Mouse (Mus musculus) heart, embryonic 11.5 days (tissue): ENCODE measurements around the gene Phlpp2. TPM values are rescaled to one million over a fixed set of nuclear protein-coding genes. Genes with fewer than 3 reads are reported as not detected.

Experiments used
- ATAC-seq: fragments of 200-750 bp; cut with Nextera tagmentation; replicated peaks from 2 replicates; pipeline ENCODE4 v1.8.0; 2017; ENCODE audit warnings: moderate library complexity; ENCODE audit not compliant: insufficient number of reproducible peaks, low FRiP score, low TSS enrichment
- H3K27ac ChIP-seq: fragments of 300-500 bp; sonication (generic); 2 replicates; pipeline ENCODE4 v1.5.1; 2014; ENCODE audit warnings: mild to moderate bottlenecking, low read depth, low read length
- H3K27me3 ChIP-seq: fragments of 300-500 bp; sonication (generic); 2 replicates; pipeline ENCODE4 v1.6.1; 2014; ENCODE audit warnings: mild to moderate bottlenecking, low read length, mixed read lengths; ENCODE audit not compliant: control insufficient read depth, insufficient read depth
- H3K36me3 ChIP-seq: fragments of 300-500 bp; sonication (generic); 2 replicates; pipeline ENCODE4 v1.6.1; 2014; ENCODE audit warnings: mild to moderate bottlenecking, low read length, moderate library complexity, mixed read lengths; ENCODE audit not compliant: control insufficient read depth, insufficient read depth
- H3K4me1 ChIP-seq: fragments of 300-500 bp; sonication (generic); 2 replicates; pipeline ENCODE4 v1.6.1; 2014; ENCODE audit warnings: low read length; ENCODE audit not compliant: control insufficient read depth, insufficient read depth
- H3K4me2 ChIP-seq: fragments of 300-500 bp; sonication (generic); 2 replicates; pipeline ENCODE4 v1.6.1; 2014; ENCODE audit warnings: mild to moderate bottlenecking, moderate library complexity
- H3K4me3 ChIP-seq: fragments of 300-500 bp; sonication (generic); 2 replicates; pipeline ENCODE4 v1.5.1; 2014; ENCODE audit warnings: low read depth, low read length
- H3K9ac ChIP-seq: fragments of 300-500 bp; sonication (generic); 2 replicates; pipeline ENCODE4 v1.6.1; 2014; ENCODE audit warnings: mild to moderate bottlenecking, low read depth, low read length, moderate library complexity
- H3K9me3 ChIP-seq: fragments of 300-500 bp; sonication (generic); replicated peaks from 2 replicates; pipeline ENCODE4 v1.6.1; 2016; ENCODE audit warnings: low read length; ENCODE audit not compliant: control insufficient read depth
- WGBS: fragments of 180-500 bp; shearing (Covaris S2); extraction: QIAGEN DNeasy Blood & Tissue Kit; methylation state at CpG from one replicate; pipeline ENCODE4 v1.1.7; 2014; ENCODE audit not compliant: insufficient replicate concordance; 5-methylcytosine and 5-hydroxymethylcytosine counted together
- polyA plus RNA-seq: library from polyadenylated mRNA; unstranded; fragments of >200 nt; fragmentation: Nextera tagmentation; extraction: Ambion mirVana; gene quantifications from 2 replicates; pipeline ENCODE4 v1.2.1, GENCODE M21; 2014

Gene Phlpp2
- polyA plus RNA-seq, 1 experiment from 2014 or later: 3.3 TPM

DNA sequence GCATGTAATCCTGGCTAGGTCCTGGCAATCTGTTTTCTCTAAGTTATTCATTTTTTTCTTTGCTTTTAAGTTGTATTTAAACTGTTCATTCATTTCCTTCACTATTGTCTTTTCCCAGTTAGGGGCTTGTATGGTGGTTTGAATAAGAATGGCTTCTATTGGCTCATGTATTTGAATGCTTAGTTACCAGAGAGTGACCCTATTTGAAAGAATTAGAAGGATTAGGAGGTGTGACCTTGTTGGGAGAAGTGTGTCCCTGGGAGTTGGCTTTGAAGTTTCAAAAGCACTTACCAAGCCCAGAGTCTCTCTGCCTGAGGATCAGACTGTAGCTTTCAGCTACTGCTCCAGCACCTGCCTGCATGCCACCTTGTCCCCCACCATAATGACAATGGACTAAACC lies 17.0 kb downstream of the Phlpp2 start:
- no peak overlapping the region for H3K4me3 ChIP-seq
- peaks cover 4% of the 10 kb centered on the region; the same call in 1 of the 2 replicates for H3K36me3 ChIP-seq
- no peak overlapping the region for H3K27ac ChIP-seq
- no peaks in the 10 kb centered on the region for H3K27me3 ChIP-seq
- ATAC-seq: no peak
- no peak overlapping the region for H3K9ac ChIP-seq
- H3K9me3 ChIP-seq: no peaks in the 10 kb centered on the region
- no peak overlapping the region for H3K4me2 ChIP-seq
- H3K4me1 ChIP-seq: no peaks in the 10 kb centered on the region

DNA sequence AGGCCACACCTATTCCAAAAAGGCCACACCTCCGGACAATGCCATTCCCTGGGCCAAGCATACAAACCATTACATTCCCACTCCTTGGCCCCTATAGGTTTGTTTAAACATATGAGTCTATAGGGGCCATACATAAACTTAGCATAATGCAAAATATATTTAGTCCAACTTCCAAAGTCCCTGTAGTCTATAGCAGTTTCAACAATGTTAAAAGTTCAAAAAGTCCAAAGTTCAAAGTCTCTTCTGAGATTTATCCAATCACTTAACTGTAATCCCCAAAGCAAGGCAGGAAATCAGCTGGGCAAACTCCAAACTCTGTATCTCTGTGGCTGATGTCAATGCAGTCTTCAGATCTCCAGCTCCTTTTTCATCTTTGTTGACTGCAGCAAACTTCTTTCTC lies 20.9 kb downstream of the Phlpp2 start:
- no peaks in the 10 kb centered on the region for H3K4me1 ChIP-seq
- H3K36me3 ChIP-seq: peaks cover 2% of the 10 kb centered on the region; the same call in 1 of the 2 replicates
- H3K9ac ChIP-seq: no peak overlapping the region
- no peak for ATAC-seq
- WGBS: 93% methylated on average over 1 of the region's 1 CpGs
- H3K27me3 ChIP-seq: no peaks in the 10 kb centered on the region
- no peak overlapping the region for H3K27ac ChIP-seq
- no peak overlapping the region for H3K4me2 ChIP-seq
- no peak overlapping the region for H3K4me3 ChIP-seq
- no peaks in the 10 kb centered on the region for H3K9me3 ChIP-seq

DNA sequence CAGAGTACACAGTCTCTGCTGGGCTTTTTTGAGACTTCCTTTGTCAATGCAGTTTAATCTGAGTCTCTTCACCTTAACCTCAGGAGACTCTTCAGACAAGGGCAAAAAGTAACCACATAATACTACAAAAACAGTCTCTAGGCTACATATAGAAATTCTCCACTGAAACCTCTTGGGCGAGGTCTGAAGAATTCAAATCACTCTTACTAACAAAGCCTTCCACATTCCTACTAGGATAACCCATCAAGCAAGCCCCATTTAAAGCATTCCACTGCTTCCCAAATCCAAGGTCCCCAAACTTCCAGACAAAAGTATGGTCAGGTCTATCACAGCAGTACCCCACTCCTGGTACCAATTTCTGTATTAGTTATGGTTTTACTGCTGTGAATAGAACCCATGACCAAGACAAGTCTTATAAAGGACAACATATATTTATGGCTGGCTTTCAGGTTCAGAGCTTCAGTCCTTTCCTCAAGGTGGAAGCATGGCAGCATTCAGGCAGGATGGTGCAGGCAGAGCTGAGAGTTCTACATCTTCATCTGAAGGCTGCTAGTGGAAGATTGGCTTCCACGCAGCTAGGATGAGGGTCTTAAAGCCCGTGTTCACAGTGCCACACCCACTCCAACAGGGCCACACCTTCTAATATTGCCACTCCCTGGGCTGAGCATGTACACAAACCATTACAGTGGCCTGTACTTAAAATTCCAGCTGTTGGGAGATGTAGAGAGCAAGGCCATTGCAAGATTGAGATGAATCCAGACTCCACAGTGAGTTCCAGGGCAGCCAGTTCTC lies 22.6 kb downstream of the Phlpp2 start:
- no peaks in the 10 kb centered on the region for H3K27me3 ChIP-seq
- H3K27ac ChIP-seq: no peak overlapping the region
- H3K4me3 ChIP-seq: no peak overlapping the region
- H3K4me1 ChIP-seq: no peaks in the 10 kb centered on the region
- H3K4me2 ChIP-seq: no peak overlapping the region
- H3K9me3 ChIP-seq: no peaks in the 10 kb centered on the region
- no peak for ATAC-seq
- WGBS: 79% methylated on average over 3 of the region's 3 CpGs
- H3K9ac ChIP-seq: no peak overlapping the region
- peaks cover 2% of the 10 kb centered on the region; the same call in 1 of the 2 replicates for H3K36me3 ChIP-seq

DNA sequence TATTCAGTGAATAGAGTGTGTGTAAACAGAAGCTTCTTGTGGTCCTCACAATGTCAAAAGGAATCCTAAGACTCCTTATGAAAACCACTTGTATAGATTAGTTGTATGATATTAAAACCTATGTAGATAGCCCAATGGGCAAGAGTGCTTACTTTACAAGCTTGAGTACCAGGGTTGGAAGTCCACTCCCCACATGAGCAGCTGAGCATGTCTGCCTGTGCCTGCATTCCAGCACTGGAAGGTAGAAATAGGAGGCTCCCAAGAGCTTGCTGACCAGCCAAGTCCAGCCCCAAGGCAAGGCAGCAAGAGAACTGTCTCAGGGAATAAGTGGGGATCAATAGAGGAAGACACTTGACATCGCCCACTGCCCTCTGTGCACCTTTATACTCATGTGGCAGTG lies 26.3 kb downstream of the Phlpp2 start:
- H3K4me3 ChIP-seq: no peak overlapping the region
- ATAC-seq: no peak
- H3K9ac ChIP-seq: no peak overlapping the region
- no peak overlapping the region for H3K27ac ChIP-seq
- no peaks in the 10 kb centered on the region; the same call in 1 of the 2 replicates for H3K36me3 ChIP-seq
- no peaks in the 10 kb centered on the region for H3K27me3 ChIP-seq
- no peaks in the 10 kb centered on the region for H3K9me3 ChIP-seq
- no peaks in the 10 kb centered on the region for H3K4me1 ChIP-seq
- H3K4me2 ChIP-seq: no peak overlapping the region
- 86% methylated on average over 1 of the region's 1 CpGs for WGBS

DNA sequence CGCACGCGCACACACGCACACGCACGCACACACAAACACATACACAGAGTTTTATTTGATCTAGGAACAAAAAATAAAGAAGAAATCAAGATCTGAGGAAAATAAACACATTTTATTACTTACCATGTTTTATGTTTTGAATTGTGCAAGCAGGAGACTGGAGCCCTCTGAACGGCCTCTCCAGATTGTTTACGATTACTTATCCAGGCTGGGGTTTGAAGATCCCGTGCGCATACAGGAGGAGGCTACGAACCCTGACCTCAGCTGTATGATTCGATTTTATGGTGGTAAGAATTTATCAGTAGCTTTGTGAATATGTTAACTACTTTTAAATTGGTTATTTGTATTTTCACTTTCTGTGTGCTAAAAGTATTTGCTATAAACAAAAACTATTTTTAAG lies 27.0 kb downstream of the Phlpp2 start:
- 93% methylated on average over 12 of the region's 12 CpGs for WGBS
- H3K4me1 ChIP-seq: no peaks in the 10 kb centered on the region

DNA sequence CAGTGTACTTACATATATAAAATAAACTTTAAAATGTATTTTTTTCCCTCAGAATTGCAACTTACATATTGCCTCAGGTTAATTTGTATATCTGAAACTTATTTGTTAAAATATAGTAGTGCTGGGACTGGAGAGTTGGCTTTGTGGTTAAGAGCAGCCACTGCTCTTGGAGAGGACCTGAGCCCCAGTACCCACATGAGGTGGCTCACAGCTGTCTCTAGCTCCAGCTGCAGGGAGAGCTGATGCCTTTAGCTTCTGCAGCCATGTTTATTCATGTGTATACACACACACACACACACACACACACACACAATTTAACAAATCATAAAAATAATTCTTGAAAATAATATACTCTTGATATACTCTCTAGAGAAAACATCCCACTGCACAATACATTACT lies 34.0 kb downstream of the Phlpp2 start:
- no peak for ATAC-seq
- Histone ChIP-seq H3K9me3 (no peaks in the 10 kb centered on the region), H3K27ac (no peak overlapping the region), H3K4me1 (no peaks in the 10 kb centered on the region), H3K9ac (no peak overlapping the region), H3K4me3 (no peak overlapping the region), H3K36me3 (peaks cover 2% of the 10 kb centered on the region; the same call in 1 of the 2 replicates), H3K4me2 (no peak overlapping the region), H3K27me3 (no peaks in the 10 kb centered on the region)

More for the DNA sequence above, 27.0 kb downstream of the Phlpp2 start:
- Histone ChIP-seq H3K27me3 (no peaks in the 10 kb centered on the region), H3K27ac (no peak overlapping the region), H3K36me3 (no peaks in the 10 kb centered on the region; the same call in 1 of the 2 replicates), H3K4me3 (no peak overlapping the region), H3K9me3 (no peaks in the 10 kb centered on the region), H3K9ac (no peak overlapping the region), H3K4me2 (no peak overlapping the region)
- no peak for ATAC-seq

DNA sequence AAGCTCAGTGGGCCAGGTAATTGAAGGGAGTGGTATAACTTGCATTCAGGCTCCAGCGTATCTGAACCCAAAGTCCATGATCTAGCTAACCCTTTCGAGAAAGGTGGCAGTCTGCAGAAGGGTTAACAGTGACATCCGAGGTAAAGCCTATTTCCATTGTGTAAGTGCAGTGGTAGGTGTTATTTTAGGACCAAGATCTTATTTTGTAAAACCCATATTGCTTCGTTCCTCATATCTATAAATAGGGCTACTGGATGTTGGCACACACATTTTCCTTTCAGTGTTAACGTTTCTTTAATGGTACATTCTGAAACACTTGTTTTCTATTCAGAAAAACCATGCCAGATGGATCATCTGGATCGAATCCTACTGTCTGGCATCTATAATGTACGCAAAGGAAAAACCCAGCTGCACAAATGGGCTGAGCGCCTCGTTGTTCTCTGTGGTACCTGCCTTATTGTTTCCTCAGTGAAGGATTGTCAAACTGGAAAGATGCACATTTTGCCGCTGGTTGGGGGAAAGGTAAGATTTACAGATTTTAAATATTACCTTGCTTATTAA lies 35.6 kb downstream of the Phlpp2 start:
- peaks cover 7% of the 10 kb centered on the region; the same call in 1 of the 2 replicates for H3K36me3 ChIP-seq
- no peaks in the 10 kb centered on the region for H3K27me3 ChIP-seq
- no peak for ATAC-seq
- H3K27ac ChIP-seq: no peak overlapping the region
- 82% methylated on average over 10 of the region's 10 CpGs for WGBS
- H3K9ac ChIP-seq: no peak overlapping the region
- no peaks in the 10 kb centered on the region for H3K4me1 ChIP-seq
- no peak overlapping the region for H3K4me2 ChIP-seq
- H3K9me3 ChIP-seq: no peaks in the 10 kb centered on the region
- no peak overlapping the region for H3K4me3 ChIP-seq

DNA sequence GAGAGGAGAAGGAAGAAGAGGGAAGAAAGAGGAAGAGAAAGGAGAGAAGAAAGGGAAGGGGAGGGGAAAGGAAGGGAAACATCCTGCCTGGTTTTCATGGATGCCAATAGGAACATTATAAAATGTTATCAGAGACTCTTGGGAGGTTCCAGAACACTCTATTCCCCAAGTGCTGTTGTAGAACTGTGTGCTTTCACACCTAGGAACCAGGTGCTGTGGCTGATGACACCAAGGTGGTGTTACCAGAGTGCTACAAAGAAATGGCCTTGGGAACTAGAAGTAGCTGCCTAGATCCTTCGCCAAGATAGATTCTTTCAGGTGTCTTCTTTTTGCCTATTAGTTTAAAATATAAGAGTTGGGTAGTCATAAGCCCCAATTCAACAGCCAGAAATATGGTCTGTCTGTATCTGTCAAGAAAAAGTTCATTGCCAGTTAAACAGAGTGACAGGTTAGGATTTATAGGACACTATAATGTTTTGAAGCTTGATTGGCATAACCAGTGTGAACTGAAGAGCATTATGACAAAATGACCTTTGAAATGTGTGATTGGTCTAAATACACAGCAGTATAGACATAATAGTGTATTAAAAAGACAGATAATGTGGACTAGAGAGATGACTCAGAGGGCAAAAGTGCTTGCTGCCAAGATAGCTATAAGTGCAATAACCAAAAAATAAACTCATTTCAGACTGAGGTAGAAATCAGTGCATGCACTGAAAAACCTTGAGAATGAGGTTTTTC lies 36.8 kb downstream of the Phlpp2 start:
- no peak overlapping the region for H3K9ac ChIP-seq
- no peak overlapping the region for H3K4me2 ChIP-seq
- no peak overlapping the region for H3K27ac ChIP-seq
- no peaks in the 10 kb centered on the region for H3K27me3 ChIP-seq
- no peaks in the 10 kb centered on the region for H3K9me3 ChIP-seq
- WGBS: 91% methylated on average over 1 of the region's 1 CpGs
- no peak for ATAC-seq
- H3K36me3 ChIP-seq: peaks cover 17% of the 10 kb centered on the region
- H3K4me1 ChIP-seq: no peaks in the 10 kb centered on the region
- no peak overlapping the region for H3K4me3 ChIP-seq
